Mouse (Mus musculus) CH12.LX (cell line): Measurements from ENCODE around the gene Fdps.

ENCODE experiments used
- CTCF ChIP-seq, 2 experiments: IDR thresholded peaks in 1 of 2; conservative IDR thresholded peaks in 1 of 2; 2 replicates each; pipeline ENCODE4 v1.5.1; 2011 to 2012; ENCODE audit warnings: low read depth in 2 of 2, low read length in 2 of 2, improper control_type of control experiment in 1 of 2, inconsistent platforms in 1 of 2, mild to moderate bottlenecking in 1 of 2, moderate library complexity in 1 of 2
- MAZ ChIP-seq: IDR thresholded peaks from 2 replicates; pipeline ENCODE4 v1.6.1; 2012; ENCODE audit warnings: low read depth, mild to moderate bottlenecking, inconsistent platforms, low read length, improper control_type of control experiment, moderate library complexity

DNA sequence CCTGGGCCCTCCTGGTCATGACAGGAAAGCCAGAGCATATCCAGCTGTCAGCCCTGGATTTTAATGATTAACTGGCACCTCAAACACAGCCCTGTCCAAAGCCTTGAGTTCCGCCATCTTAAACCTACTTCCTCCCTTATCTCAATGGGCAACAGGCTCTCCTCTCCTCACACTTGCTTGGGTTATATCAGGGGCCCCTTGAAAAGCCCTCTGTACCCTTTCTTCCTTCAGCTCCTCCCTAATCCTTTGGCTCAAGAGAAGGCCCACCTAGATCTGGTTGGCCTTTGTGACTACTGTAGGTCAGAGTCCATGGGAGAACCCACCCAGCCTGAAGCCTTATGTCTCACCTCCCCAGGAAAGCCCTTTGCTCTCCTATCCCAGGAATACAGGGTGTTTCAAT lies 32.0 kb upstream of the Fdps start:
- TF ChIP-seq CTCF (conservative IDR thresholded peaks at IDR 0.05 in 1 of 2, IDR thresholded peaks at IDR 0.05 in 1 of 2; ENCODE audit: low read depth in 2 of 2, low read length in 2 of 2) (no peak), MAZ (no peak)
